Mouse (Mus musculus) intestine, embryonic 14.5 days (tissue): ENCODE measurements around the gene Hectd3. TPM values are rescaled to one million over a fixed set of nuclear protein-coding genes. Genes with fewer than 3 reads are reported as not detected.

Experiments used
- ATAC-seq: fragments of 200-750 bp; cut with Nextera tagmentation; replicated peaks from 2 replicates; pipeline ENCODE4 v1.8.0; 2017; ENCODE audit warnings: low read depth, moderate number of reproducible peaks, moderate TSS enrichment, moderate library complexity; ENCODE audit not compliant: low FRiP score, low TSS enrichment
- DNase-seq: peaks from one replicate; pipeline ENCODE4 v3.0.0-alpha.2; 2018; ENCODE audit warnings: low spot score
- H3K27ac ChIP-seq: fragments of 300-500 bp; sonication (generic); 2 replicates; pipeline ENCODE4 v1.5.1; 2014; ENCODE audit warnings: low read depth, mild to moderate bottlenecking, control low read depth
- H3K27me3 ChIP-seq: fragments of 300-500 bp; sonication (generic); replicated peaks from 2 replicates; pipeline ENCODE4 v1.6.1; 2014; ENCODE audit warnings: low read length, control low read depth; ENCODE audit not compliant: control insufficient read depth, insufficient read depth
- H3K36me3 ChIP-seq: fragments of 300-500 bp; sonication (generic); 2 replicates; pipeline ENCODE4 v1.6.1; 2014; ENCODE audit warnings: low read length, control low read depth; ENCODE audit not compliant: control insufficient read depth, insufficient read depth
- H3K4me1 ChIP-seq: fragments of 300-500 bp; sonication (generic); replicated peaks from 2 replicates; pipeline ENCODE4 v1.6.1; 2014; ENCODE audit warnings: low read length, control low read depth, mixed read lengths; ENCODE audit not compliant: control insufficient read depth, insufficient read depth
- H3K4me2 ChIP-seq: fragments of 300-500 bp; sonication (generic); 2 replicates; pipeline ENCODE4 v1.6.1; 2014; ENCODE audit warnings: low read length
- H3K4me3 ChIP-seq: fragments of 300-500 bp; sonication (generic); 2 replicates; pipeline ENCODE4 v1.5.1; 2014; ENCODE audit warnings: low read depth, low read length, control low read depth, mixed read lengths
- H3K9ac ChIP-seq: fragments of 300-500 bp; sonication (generic); 2 replicates; pipeline ENCODE4 v1.6.1; 2014; ENCODE audit warnings: mild to moderate bottlenecking, low read length
- H3K9me3 ChIP-seq: fragments of 300-500 bp; sonication (generic); 2 replicates; pipeline ENCODE4 v1.6.1; 2016; ENCODE audit warnings: low read length, control low read depth; ENCODE audit not compliant: control insufficient read depth
- WGBS: fragments of 180-500 bp; shearing (Covaris S2); extraction: QIAGEN DNeasy Blood & Tissue Kit; methylation state at CpG from one replicate; pipeline ENCODE4 v1.1.7; 2014; 5-methylcytosine and 5-hydroxymethylcytosine counted together
- polyA plus RNA-seq: library from polyadenylated mRNA; unstranded; fragments of >200 nt; fragmentation: Nextera tagmentation; extraction: Ambion mirVana; gene quantifications from 2 replicates; pipeline ENCODE4 v1.2.1, GENCODE M21; 2014

Gene Hectd3
- polyA plus RNA-seq, 1 experiment from 2014 or later, result 7.2 TPM

GRCm38 (mm10) chr4:117023469-117023868 is 28.4 kb downstream of the Hectd3 start:
- DNase-seq, result no peak
- WGBS, result 95% methylated on average over 4 of the region's 4 CpGs
- Histone ChIP-seq H3K27me3 (no peaks in the 10 kb centered on the region), H3K4me2 (no peak overlapping the region), H3K4me1 (peaks cover 6% of the 10 kb centered on the region; the same call in 1 of the 2 replicates), H3K36me3 (peaks cover 38% of the 10 kb centered on the region), H3K4me3 (no peak overlapping the region), H3K9me3 (no peaks in the 10 kb centered on the region), H3K27ac (no peak overlapping the region), H3K9ac (no peak overlapping the region)
- ATAC-seq, result no peak

GRCm38 (mm10) chr4:117031105-117031504 is 36.0 kb downstream of the Hectd3 start:
- Histone ChIP-seq H3K27me3 (no peaks in the 10 kb centered on the region), H3K4me2 (no peak overlapping the region), H3K4me1 (no peaks in the 10 kb centered on the region), H3K9me3 (no peaks in the 10 kb centered on the region), H3K9ac (no peak overlapping the region), H3K4me3 (no peak overlapping the region), H3K36me3 (peaks cover 42% of the 10 kb centered on the region), H3K27ac (no peak overlapping the region)
- no peak for DNase-seq
- WGBS, result 90% methylated on average over 1 of the region's 1 CpGs
- no peak for ATAC-seq

- Histone ChIP-seq H3K9ac (no peak overlapping the region), H3K4me3 (no peak overlapping the region), H3K27ac (peak overlapping the region; percentile 52), H3K36me3 (peaks cover 12% of the 10 kb centered on the region; the same call in 1 of the 2 replicates), H3K4me2 (no peak overlapping the region), H3K27me3 (no peaks in the 10 kb centered on the region), H3K4me1 (peaks cover 9% of the 10 kb centered on the region), H3K9me3 (no peaks in the 10 kb centered on the region)
- ATAC-seq (no peak), DNase-seq (no peak)
- WGBS, result 38% methylated on average over 9 of the region's 9 CpGs
Measured at GRCm38 (mm10) chr4:117039925-117040687, 45.0 kb downstream of the Hectd3 start.

GRCm38 (mm10) chr4:117040791-117041190 is 45.7 kb downstream of the Hectd3 start:
- H3K27me3 ChIP-seq, result no peaks in the 10 kb centered on the region
- no peaks in the 10 kb centered on the region for H3K9me3 ChIP-seq
- H3K27ac ChIP-seq, result peak overlapping the region; percentile 52; the same call in 1 of the 2 replicates
- H3K9ac ChIP-seq, result no peak overlapping the region
- no peak overlapping the region for H3K4me2 ChIP-seq
- ATAC-seq, result no peak
- DNase-seq, result no peak
- H3K36me3 ChIP-seq, result 0 out of 2 replicates have a peak, but pooled peaks cover 6% of the 10 kb centered on the region
- 71% methylated on average over 1 of the region's 1 CpGs for WGBS
- no peak overlapping the region for H3K4me3 ChIP-seq
- peaks cover 9% of the 10 kb centered on the region for H3K4me1 ChIP-seq

GRCm38 (mm10) chr4:117041283-117041721 is 46.2 kb downstream of the Hectd3 start:
- 0 out of 2 replicates have a peak, but pooled peaks cover 6% of the 10 kb centered on the region for H3K36me3 ChIP-seq
- H3K9ac ChIP-seq, result no peak overlapping the region
- H3K4me2 ChIP-seq, result no peak overlapping the region
- no peak overlapping the region for H3K27ac ChIP-seq
- H3K4me3 ChIP-seq, result no peak overlapping the region
- H3K4me1 ChIP-seq, result peaks cover 9% of the 10 kb centered on the region
- 45% methylated on average over 4 of the region's 4 CpGs for WGBS
- H3K27me3 ChIP-seq, result no peaks in the 10 kb centered on the region
- ATAC-seq, result no peak
- no peaks in the 10 kb centered on the region for H3K9me3 ChIP-seq
- no peak for DNase-seq

- no peak for ATAC-seq
- 87% methylated on average over 3 of the region's 3 CpGs for WGBS
- peaks cover 16% of the 10 kb centered on the region; the same call in 1 of the 2 replicates for H3K36me3 ChIP-seq
Measured at GRCm38 (mm10) chr4:117048836-117049235, 53.7 kb downstream of the Hectd3 start.

GRCm38 (mm10) chr4:117049485-117049884 is 54.4 kb downstream of the Hectd3 start:
- ATAC-seq, result no peak
- Histone ChIP-seq H3K4me2 (no peak overlapping the region), H3K4me3 (no peak overlapping the region), H3K36me3 (peaks cover 20% of the 10 kb centered on the region; the same call in 1 of the 2 replicates), H3K27me3 (no peaks in the 10 kb centered on the region), H3K4me1 (no peaks in the 10 kb centered on the region), H3K9ac (no peak overlapping the region), H3K9me3 (no peaks in the 10 kb centered on the region), H3K27ac (no peak overlapping the region)
- DNase-seq, result no peak
- 97% methylated on average over 1 of the region's 1 CpGs for WGBS

More at GRCm38 (mm10) chr4:117048836-117049235, 53.7 kb downstream of the Hectd3 start:
- no peaks in the 10 kb centered on the region for H3K9me3 ChIP-seq
- H3K4me3 ChIP-seq, result no peak overlapping the region
- H3K27ac ChIP-seq, result no peak overlapping the region
- no peaks in the 10 kb centered on the region for H3K27me3 ChIP-seq
- H3K4me1 ChIP-seq, result no peaks in the 10 kb centered on the region
- no peak for DNase-seq
- no peak overlapping the region for H3K4me2 ChIP-seq
- no peak overlapping the region for H3K9ac ChIP-seq

GRCm38 (mm10) chr4:117052626-117053025 is 57.5 kb downstream of the Hectd3 start:
- DNase-seq, result no peak
- no peak overlapping the region for H3K9ac ChIP-seq
- H3K9me3 ChIP-seq, result no peaks in the 10 kb centered on the region
- H3K27me3 ChIP-seq, result no peaks in the 10 kb centered on the region
- WGBS, result 88% methylated on average over 4 of the region's 4 CpGs
- H3K27ac ChIP-seq, result no peak overlapping the region
- H3K4me2 ChIP-seq, result no peak overlapping the region
- peaks cover 12% of the 10 kb centered on the region; the same call in 1 of the 2 replicates for H3K36me3 ChIP-seq
- H3K4me3 ChIP-seq, result no peak overlapping the region
- ATAC-seq, result no peak
- H3K4me1 ChIP-seq, result no peaks in the 10 kb centered on the region

- Histone ChIP-seq H3K36me3 (peaks cover 9% of the 10 kb centered on the region; the same call in 1 of the 2 replicates), H3K4me1 (no peaks in the 10 kb centered on the region), H3K27ac (no peak overlapping the region), H3K4me2 (no peak overlapping the region), H3K4me3 (no peak overlapping the region), H3K9ac (no peak overlapping the region), H3K9me3 (no peaks in the 10 kb centered on the region), H3K27me3 (no peaks in the 10 kb centered on the region)
- no peak for DNase-seq
- WGBS, result 84% methylated on average over 4 of the region's 4 CpGs
- no peak for ATAC-seq
Measured at GRCm38 (mm10) chr4:117053956-117054355, 58.8 kb downstream of the Hectd3 start.
